Mouse (Mus musculus) kidney, postnatal 0 days (tissue): Measurements from ENCODE around the gene Mnat1. TPM values are rescaled to one million over a fixed set of nuclear protein-coding genes. Genes with fewer than 3 reads are reported as not detected.

Experiments used
- ATAC-seq: fragments of 200-750 bp; cut with Nextera tagmentation; replicated peaks from 2 replicates; pipeline ENCODE4 v1.8.0; 2017; ENCODE audit warnings: low read depth, moderate number of reproducible peaks, moderate TSS enrichment, moderate library complexity; ENCODE audit not compliant: low FRiP score
- DNase-seq: peaks from one replicate; pipeline ENCODE4 v3.0.0-alpha.2; 2016; ENCODE audit warnings: low spot score
- H3K27ac ChIP-seq: fragments of 300-500 bp; sonication (generic); 2 replicates; pipeline ENCODE4 v1.5.1; 2014; ENCODE audit warnings: mild to moderate bottlenecking
- H3K27me3 ChIP-seq: fragments of 300-500 bp; sonication (generic); 2 replicates; pipeline ENCODE4 v1.6.1; 2014; ENCODE audit warnings: low read length, mixed read lengths; ENCODE audit not compliant: insufficient read depth
- H3K36me3 ChIP-seq: fragments of 300-500 bp; sonication (generic); 2 replicates; pipeline ENCODE4 v1.6.1; 2014; ENCODE audit warnings: low read length, mixed read lengths; ENCODE audit not compliant: insufficient read depth
- H3K4me1 ChIP-seq: fragments of 300-500 bp; sonication (generic); replicated peaks from 2 replicates; pipeline ENCODE4 v1.6.1; 2014; ENCODE audit warnings: antibody characterized with exemption, low read length, mixed read lengths; ENCODE audit not compliant: insufficient read depth
- H3K4me2 ChIP-seq: fragments of 300-500 bp; sonication (generic); 2 replicates; pipeline ENCODE4 v1.6.1; 2014; ENCODE audit warnings: mild to moderate bottlenecking, low read length, moderate library complexity, mixed read lengths
- H3K4me3 ChIP-seq: fragments of 300-500 bp; sonication (generic); replicated peaks from 2 replicates; pipeline ENCODE4 v1.5.1; 2014; ENCODE audit warnings: low read depth, low read length
- H3K9ac ChIP-seq: fragments of 300-500 bp; sonication (generic); 2 replicates; pipeline ENCODE4 v1.6.1; 2014; ENCODE audit warnings: low read depth, low read length
- H3K9me3 ChIP-seq: fragments of 300-500 bp; sonication (generic); replicated peaks from 2 replicates; pipeline ENCODE4 v1.6.1; 2016; ENCODE audit warnings: low read length, inconsistent platforms, mixed read lengths
- CTCF ChIP-seq: IDR thresholded peaks from 2 replicates; pipeline ENCODE4 v1.5.1; 2016; ENCODE audit warnings: antibody characterized with exemption, low read depth, mild to moderate bottlenecking, moderate library complexity
- WGBS: fragments of 180-500 bp; shearing (Covaris S2); extraction: QIAGEN DNeasy Blood & Tissue Kit; methylation state at CpG from one replicate; pipeline ENCODE4 v1.1.7; 2014; 5-methylcytosine and 5-hydroxymethylcytosine counted together
- polyA plus RNA-seq: library from polyadenylated mRNA; unstranded; fragments of >200 nt; fragmentation: Nextera tagmentation; extraction: Ambion mirVana; gene quantifications from 2 replicates; pipeline ENCODE4 v1.2.1, GENCODE M21; 2015

Gene Mnat1
- polyA plus RNA-seq, 1 experiment from 2014 or later, result 38.0 TPM

GRCm38 (mm10) chr12:73317706-73318686 lies 194.5 kb downstream of the Mnat1 start:
- H3K27me3 ChIP-seq, result no peaks in the 10 kb centered on the region
- 91% methylated on average over 7 of the region's 7 CpGs for WGBS
- no peak overlapping the region for H3K4me2 ChIP-seq
- H3K27ac ChIP-seq, result no peak overlapping the region
- 0 out of 2 replicates have a peak, but pooled peaks cover 3% of the 10 kb centered on the region for H3K36me3 ChIP-seq
- no peak for ATAC-seq
- no peaks in the 10 kb centered on the region for H3K4me1 ChIP-seq
- TF ChIP-seq CTCF, result no peak
- DNase-seq, result no peak
- H3K9ac ChIP-seq, result no peak overlapping the region
- no peaks in the 10 kb centered on the region for H3K9me3 ChIP-seq
- H3K4me3 ChIP-seq, result no peak overlapping the region

Other genes with a start within 250 kb of the Mnat1 start
- gene Six6, start 183.8 kb upstream of the Mnat1 start, polyA plus RNA-seq, result not detected in 2 replicates
- 0.55 and 0.60 TPM in 2 replicates for gene 4930447C04Rik, start 182.9 kb upstream of the Mnat1 start, polyA plus RNA-seq
- gene Six1, start 69.8 kb upstream of the Mnat1 start, polyA plus RNA-seq, result 0.26 and 0.46 TPM in 2 replicates
- 2.2 and 2.7 TPM in 2 replicates for gene Six4, start 10.3 kb upstream of the Mnat1 start, polyA plus RNA-seq
- gene Trmt5, start 163.0 kb downstream of the Mnat1 start, polyA plus RNA-seq, result 15.3 and 15.4 TPM in 2 replicates
- gene Slc38a6, start 163.1 kb downstream of the Mnat1 start, polyA plus RNA-seq, result 5.7 and 6.2 TPM in 2 replicates